Mouse (Mus musculus): ENCODE measurements around the gene Grb7.

DNA sequence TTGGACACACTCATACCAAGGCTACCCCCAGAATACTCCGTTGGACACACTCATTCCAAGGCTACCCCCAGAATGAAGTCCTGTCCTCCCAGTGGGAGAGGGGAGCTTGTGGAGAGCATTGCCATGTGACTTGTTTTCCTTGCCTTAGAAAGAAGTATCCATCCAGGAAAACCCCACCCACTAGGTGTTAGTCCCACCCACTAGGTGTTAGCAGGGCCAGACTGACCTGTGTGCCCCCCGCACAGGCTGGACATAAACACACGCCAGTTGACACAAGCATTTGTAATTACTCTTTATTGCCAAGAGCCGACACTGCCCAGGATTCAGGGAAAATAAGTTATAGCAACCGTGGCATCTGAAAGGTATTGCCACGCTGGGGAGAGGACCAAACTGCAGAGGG, 8.8 kb upstream of the Grb7 start:
- TF ChIP-seq POLR2A (IDR thresholded peaks at IDR 0.05; ENCODE audit: borderline replicate concordance, control insufficient read depth, low read depth, low read length) (no peak), CTCF (IDR thresholded peaks at IDR 0.05; ENCODE audit: control insufficient read depth, insufficient read depth, low read length) (no peak)

Measured in bone marrow, adult 2 months (tissue).